Mouse (Mus musculus) neural tube, embryonic 13.5 days (tissue): ENCODE results near the gene Pdcl2. TPM values are rescaled to one million over a fixed set of nuclear protein-coding genes. Genes with fewer than 3 reads are reported as not detected.
A peak's percentile ranks its signal among the peaks of the same experiment; 100 is the strongest.

ENCODE experiments used
- ATAC-seq: fragments of 200-750 bp; cut with Nextera tagmentation; 2 replicates; pipeline ENCODE4 v1.8.0; 2017; ENCODE audit warnings: low read depth, mild to moderate bottlenecking, moderate TSS enrichment, moderate library complexity
- H3K27ac ChIP-seq: fragments of 300-500 bp; sonication (generic); replicated peaks from 2 replicates; pipeline ENCODE4 v1.5.1; 2015; ENCODE audit warnings: moderate library complexity, mild to moderate bottlenecking, inconsistent platforms
- H3K27me3 ChIP-seq: fragments of 300-500 bp; sonication (generic); 2 replicates; pipeline ENCODE4 v1.6.1; 2015; ENCODE audit warnings: mild to moderate bottlenecking, inconsistent platforms
- H3K36me3 ChIP-seq: fragments of 300-500 bp; sonication (generic); 2 replicates; pipeline ENCODE4 v1.6.1; 2015; ENCODE audit warnings: mild to moderate bottlenecking, inconsistent platforms
- H3K4me1 ChIP-seq: fragments of 300-500 bp; sonication (generic); replicated peaks from 2 replicates; pipeline ENCODE4 v1.6.1; 2015; ENCODE audit warnings: inconsistent platforms
- H3K4me2 ChIP-seq: fragments of 300-500 bp; sonication (generic); 2 replicates; pipeline ENCODE4 v1.6.1; 2015; ENCODE audit warnings: inconsistent platforms, mild to moderate bottlenecking, moderate library complexity
- H3K4me3 ChIP-seq: fragments of 300-500 bp; sonication (generic); 2 replicates; pipeline ENCODE4 v1.5.1; 2015; ENCODE audit warnings: mild to moderate bottlenecking, inconsistent platforms
- H3K9ac ChIP-seq: fragments of 300-500 bp; sonication (generic); 2 replicates; pipeline ENCODE4 v1.6.1; 2015; ENCODE audit warnings: moderate library complexity, mild to moderate bottlenecking, inconsistent platforms
- H3K9me3 ChIP-seq: fragments of 300-500 bp; sonication (generic); 2 replicates; pipeline ENCODE4 v1.6.1; 2016; ENCODE audit warnings: inconsistent platforms
- WGBS: fragments of 180-500 bp; shearing (Covaris S2); methylation state at CpG from one replicate; pipeline ENCODE4 v1.1.7; 2015; 5-methylcytosine and 5-hydroxymethylcytosine counted together
- polyA plus RNA-seq: library from polyadenylated mRNA; unstranded; fragments of >200 nt; fragmentation: Nextera tagmentation; extraction: Ambion mirVana; gene quantifications from 2 replicates; pipeline ENCODE4 v1.2.1, GENCODE M21; 2015

Gene Pdcl2
- polyA plus RNA-seq, result not detected in 2 replicates

DNA sequence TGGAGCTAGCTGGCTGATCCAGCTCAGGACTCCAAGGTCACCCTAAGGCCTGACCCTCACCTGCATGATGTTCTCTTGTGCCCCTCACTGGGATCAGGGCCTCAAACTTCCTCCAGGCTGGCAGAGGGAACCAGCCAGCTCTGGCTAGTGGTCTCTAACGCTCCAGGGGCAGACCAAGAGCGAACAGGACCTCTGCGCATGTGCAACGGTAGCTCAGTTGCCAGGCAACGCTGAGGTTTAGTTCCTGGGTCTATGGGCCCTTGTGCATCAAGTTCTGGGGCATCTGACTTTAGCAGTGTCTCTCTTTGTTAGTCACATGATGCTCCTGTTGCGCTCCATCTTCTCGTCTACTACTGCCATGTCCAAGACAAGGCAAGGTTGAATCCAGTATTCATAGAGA is at the start of gene Pdcl2:
Gene Pdcl2 (minus strand): TSS at position 204 of the 400 bp plus-strand sequence.
- H3K27ac ChIP-seq, result no peak within 1 kb of the TSS
- no peak for ATAC-seq
- WGBS, result 89% methylated on average over 7 of the region's 7 CpGs

DNA sequence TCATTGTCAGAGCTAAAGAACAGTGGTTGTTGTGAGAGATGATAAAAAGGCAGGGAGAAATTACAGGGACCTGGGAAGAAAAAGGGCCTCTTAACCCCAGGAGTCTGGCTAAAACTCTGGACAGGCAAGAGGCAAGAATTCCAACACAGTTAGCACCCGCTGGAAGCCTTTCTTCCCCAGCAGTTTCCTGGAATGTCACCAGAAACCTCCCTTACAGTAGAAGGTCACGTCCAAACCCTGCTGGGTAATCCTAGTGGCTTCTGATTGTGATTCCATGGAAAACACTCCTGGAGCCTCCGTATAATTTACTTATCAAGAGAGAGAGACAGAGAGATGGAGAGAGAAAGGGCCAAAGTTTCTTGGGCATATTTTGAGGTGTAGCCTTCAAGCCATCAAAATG is 48.3 kb upstream of the Pdcl2 start:
- no peaks in the 10 kb centered on the region for H3K27me3 ChIP-seq
- H3K4me2 ChIP-seq, result no peak overlapping the region
- 51% methylated on average over 3 of the region's 3 CpGs for WGBS
- H3K36me3 ChIP-seq, result no peaks in the 10 kb centered on the region
- no peaks in the 10 kb centered on the region for H3K9me3 ChIP-seq
- no peak overlapping the region for H3K4me3 ChIP-seq
- no peaks in the 10 kb centered on the region for H3K4me1 ChIP-seq
- H3K27ac ChIP-seq, result no peak overlapping the region
- H3K9ac ChIP-seq, result no peak overlapping the region
- ATAC-seq, result no peak

More for the DNA sequence above, at the start of gene Pdcl2:
- no peaks in the 10 kb centered on the region for H3K36me3 ChIP-seq
- no peak within 1 kb of the TSS for H3K9ac ChIP-seq
- no peak within 1 kb of the TSS for H3K4me2 ChIP-seq
- H3K4me1 ChIP-seq, result no peaks in the 10 kb centered on the region
- H3K4me3 ChIP-seq, result no peak within 1 kb of the TSS
- no peaks in the 10 kb centered on the region for H3K27me3 ChIP-seq
- H3K9me3 ChIP-seq, result no peaks in the 10 kb centered on the region

DNA sequence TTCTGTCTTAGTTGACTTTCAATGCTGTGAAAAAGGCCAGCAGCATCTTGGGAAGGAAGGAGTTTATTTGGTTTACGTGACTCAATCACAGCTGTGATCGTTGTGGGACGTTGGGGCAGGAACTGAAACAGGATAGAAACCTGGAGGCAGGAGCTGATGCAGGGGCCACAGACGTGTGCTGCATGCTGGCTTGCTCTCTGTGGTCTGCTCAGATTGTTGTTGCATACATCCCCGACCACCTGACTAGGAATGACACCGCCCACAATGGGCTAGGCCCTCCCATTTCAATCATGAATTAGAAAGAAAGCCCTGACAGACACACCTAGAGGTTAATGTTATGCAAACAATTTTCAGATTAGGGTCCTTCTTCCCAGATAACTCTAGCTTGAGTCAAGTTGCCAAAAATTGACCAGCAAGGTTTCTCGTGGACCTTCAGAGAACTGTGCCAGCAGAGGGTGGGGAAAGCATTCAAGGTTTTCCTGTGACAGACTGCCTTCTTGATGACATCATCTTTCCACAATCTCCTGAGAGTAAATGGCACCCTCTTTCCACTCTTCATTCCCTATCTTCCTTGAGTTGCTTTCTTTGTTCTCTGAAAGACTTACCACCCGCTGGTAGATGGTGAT is 38.4 kb upstream of the Pdcl2 start:
- H3K9me3 ChIP-seq, result no peaks in the 10 kb centered on the region
- H3K4me1 ChIP-seq, result no peaks in the 10 kb centered on the region
- H3K27ac ChIP-seq, result no peak overlapping the region
- H3K4me3 ChIP-seq, result no peak overlapping the region
- H3K36me3 ChIP-seq, result no peaks in the 10 kb centered on the region
- ATAC-seq, result no peak
- H3K9ac ChIP-seq, result no peak overlapping the region
- no peak overlapping the region for H3K4me2 ChIP-seq
- 84% methylated on average over 8 of the region's 8 CpGs for WGBS
- peaks cover 3% of the 10 kb centered on the region for H3K27me3 ChIP-seq

DNA sequence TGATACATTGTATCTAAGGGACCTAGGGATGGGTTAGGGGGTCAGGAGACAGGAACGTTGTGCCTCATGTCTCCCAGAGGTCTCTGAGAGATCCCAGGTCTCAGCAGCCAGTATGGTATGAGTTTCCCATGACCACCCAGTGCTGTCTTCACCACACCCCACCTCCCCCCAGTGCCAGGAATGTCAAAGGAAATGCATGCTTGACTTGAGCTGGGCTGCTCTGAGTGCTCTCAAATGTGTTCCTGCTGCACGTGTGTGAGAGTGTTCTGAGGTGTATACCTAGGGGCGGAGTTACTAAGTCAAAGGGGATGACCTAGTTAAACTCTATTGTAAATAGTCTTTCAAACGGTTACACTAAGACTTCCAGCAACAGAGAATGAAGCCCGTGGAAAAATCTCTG is 34.5 kb upstream of the Pdcl2 start:
- no peak overlapping the region for H3K27ac ChIP-seq
- peaks cover 12% of the 10 kb centered on the region for H3K4me1 ChIP-seq
- WGBS, result 36% methylated on average over 5 of the region's 5 CpGs
- no peaks in the 10 kb centered on the region for H3K36me3 ChIP-seq
- no peak overlapping the region for H3K9ac ChIP-seq
- no peak overlapping the region for H3K4me3 ChIP-seq
- peaks cover 29% of the 10 kb centered on the region for H3K27me3 ChIP-seq
- no peak overlapping the region for H3K4me2 ChIP-seq
- ATAC-seq, result no peak
- H3K9me3 ChIP-seq, result no peaks in the 10 kb centered on the region

DNA sequence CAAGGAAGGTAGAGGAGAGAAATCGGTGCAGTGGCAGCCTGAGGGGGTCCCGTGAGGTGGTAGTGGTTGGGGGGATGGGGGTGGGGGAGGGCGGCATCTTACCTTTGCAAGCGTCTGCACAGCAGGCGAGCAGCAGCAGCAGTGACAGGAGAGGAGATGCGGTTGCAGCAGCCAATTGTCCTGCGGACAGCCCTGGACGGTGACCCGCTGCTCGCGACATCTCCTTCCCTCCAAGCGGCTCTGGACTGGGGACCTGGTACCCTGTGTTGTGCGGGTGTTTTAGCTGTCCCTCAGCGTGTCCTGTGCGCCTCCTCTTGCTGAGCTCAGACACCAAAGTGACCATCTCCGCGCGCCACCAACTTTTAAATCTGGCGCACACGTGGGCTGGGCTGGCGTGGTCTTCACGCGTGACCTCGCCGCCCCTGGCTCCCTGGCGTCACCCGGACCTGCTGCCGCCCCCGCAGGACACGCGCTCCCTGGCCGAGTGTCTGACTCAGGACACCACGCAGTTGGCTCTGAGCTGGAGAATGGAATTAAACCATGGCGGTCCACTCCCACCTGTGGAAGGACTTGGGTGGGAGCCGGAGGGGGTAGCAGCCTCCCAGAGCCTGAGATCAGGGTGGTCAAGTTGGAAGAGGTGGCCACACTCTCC is 32.6 kb upstream of the Pdcl2 start, which contains the start of gene Nmu:
Gene Nmu (minus strand): TSS at position 336 of the 652 bp plus-strand sequence.
- Histone ChIP-seq H3K36me3 (no peaks in the 10 kb centered on the region), H3K4me1 (peaks cover 12% of the 10 kb centered on the region), H3K4me2 (peak within 1 kb of the TSS; percentile 67), H3K9ac (peak within 1 kb of the TSS; percentile 27; the same call in 1 of the 2 replicates), H3K4me3 (peak within 1 kb of the TSS; percentile 34), H3K27ac (no peak within 1 kb of the TSS), H3K27me3 (peaks cover 29% of the 10 kb centered on the region), H3K9me3 (no peaks in the 10 kb centered on the region)
- 5% methylated on average over 34 of the region's 35 CpGs for WGBS
- peak; percentile 40; the same call in 1 of the 2 replicates for ATAC-seq

DNA sequence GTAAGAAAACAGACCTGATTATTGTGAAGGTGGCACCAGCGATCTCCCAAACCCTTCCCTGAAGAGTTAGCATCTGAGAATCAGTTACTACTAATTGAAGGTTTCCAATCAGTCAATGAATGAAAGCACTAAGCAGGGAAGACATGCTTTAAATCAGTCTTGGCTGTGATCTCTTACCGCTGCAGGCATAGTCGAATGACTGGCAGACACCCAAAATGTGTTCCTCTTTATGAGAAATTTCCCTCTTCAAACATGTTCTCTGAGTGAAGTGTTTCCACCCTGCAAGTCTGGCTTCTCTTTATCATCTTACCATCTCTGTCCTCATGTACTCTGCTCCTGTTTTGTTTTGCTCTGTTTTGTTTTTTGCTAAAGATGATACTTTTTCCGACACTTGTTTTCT is 29.8 kb upstream of the Pdcl2 start:
- Histone ChIP-seq H3K4me2 (no peak overlapping the region), H3K36me3 (no peaks in the 10 kb centered on the region), H3K4me3 (no peak overlapping the region), H3K9ac (no peak overlapping the region), H3K9me3 (no peaks in the 10 kb centered on the region), H3K27ac (no peak overlapping the region), H3K4me1 (peaks cover 12% of the 10 kb centered on the region), H3K27me3 (peaks cover 29% of the 10 kb centered on the region)
- no peak for ATAC-seq
- WGBS, result 84% methylated on average over 4 of the region's 4 CpGs

DNA sequence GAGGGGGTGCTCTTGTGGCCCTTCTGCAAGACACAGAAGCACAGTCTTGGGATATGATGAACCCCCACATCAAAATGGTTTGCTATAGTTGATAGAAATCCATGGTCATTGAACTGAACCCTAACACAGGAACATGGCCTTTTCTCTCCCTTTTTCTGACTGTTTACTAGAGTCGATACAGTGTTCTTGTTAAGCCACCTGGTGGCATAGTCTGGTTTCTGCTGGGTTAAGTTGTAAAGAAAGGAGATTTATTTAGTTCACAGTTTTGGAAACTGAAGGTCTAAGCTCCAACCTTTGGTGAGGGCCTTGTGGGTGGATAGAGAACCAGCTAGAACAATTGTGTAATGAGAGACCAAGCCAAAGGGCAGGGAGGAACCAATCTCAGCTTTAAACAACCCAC is 29.1 kb upstream of the Pdcl2 start:
- Histone ChIP-seq H3K9me3 (no peaks in the 10 kb centered on the region), H3K4me3 (no peak overlapping the region), H3K36me3 (no peaks in the 10 kb centered on the region), H3K4me1 (peaks cover 12% of the 10 kb centered on the region), H3K4me2 (no peak overlapping the region), H3K27me3 (peaks cover 29% of the 10 kb centered on the region), H3K27ac (no peak overlapping the region), H3K9ac (no peak overlapping the region)
- 69% methylated on average over 1 of the region's 1 CpGs for WGBS
- ATAC-seq, result no peak

DNA sequence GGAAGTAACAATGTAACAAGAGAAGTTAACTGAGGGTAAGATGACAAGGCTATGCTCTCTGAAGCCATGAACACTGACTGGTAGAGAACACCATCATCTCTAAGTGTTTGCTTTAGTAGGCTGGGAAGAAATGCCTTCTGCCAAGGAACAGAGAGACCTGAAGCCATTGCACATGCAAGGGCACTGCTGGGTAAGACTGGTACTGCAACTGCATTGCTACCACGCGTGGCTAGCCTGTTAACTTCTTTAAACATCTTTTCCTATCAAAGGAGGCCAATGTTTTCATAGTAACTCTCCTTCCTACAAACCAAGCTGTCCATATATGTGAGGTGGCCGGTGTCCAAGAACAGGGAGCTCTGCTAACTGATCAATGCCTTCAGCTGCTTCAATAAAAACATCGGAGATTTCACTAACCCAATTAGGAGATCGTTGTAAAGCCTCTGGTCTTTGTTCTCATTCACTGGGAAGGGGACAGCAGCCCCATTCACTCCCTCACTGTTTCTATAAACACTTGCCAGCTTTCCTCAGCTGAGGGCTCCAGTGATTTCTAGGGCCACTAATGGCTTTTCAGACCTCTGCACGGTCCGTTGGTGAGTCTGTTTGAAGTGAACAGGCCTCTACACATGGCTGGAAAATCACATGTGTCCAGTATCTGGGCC is 21.1 kb upstream of the Pdcl2 start:
- Histone ChIP-seq H3K9ac (no peak overlapping the region), H3K4me3 (no peak overlapping the region), H3K4me2 (no peak overlapping the region), H3K36me3 (no peaks in the 10 kb centered on the region), H3K4me1 (no peaks in the 10 kb centered on the region), H3K27me3 (no peaks in the 10 kb centered on the region), H3K27ac (no peak overlapping the region), H3K9me3 (no peaks in the 10 kb centered on the region)
- ATAC-seq, result 0 out of 2 replicates have a peak, but pooled peaks have one; percentile 43
- WGBS, result 26% methylated on average over 7 of the region's 7 CpGs

DNA sequence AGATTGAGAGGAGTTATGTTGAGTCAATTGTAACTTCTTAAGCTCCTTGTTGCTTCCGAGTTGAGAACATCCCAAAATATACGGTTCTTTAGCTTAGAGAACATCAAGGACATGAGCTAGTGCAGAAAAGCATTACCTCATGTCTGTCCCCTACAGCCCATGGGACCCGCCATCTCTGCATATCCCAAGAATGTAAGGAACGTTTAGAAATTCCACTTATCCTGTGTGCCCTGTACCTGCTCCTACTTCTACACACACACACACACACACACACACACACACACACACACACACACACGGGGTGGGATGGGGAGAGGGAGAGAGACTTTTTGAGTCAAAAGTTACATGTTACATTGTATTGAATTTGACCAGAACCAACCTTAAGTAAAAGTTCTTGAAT is 20.6 kb upstream of the Pdcl2 start:
- H3K27ac ChIP-seq, result no peak overlapping the region
- no peaks in the 10 kb centered on the region for H3K27me3 ChIP-seq
- H3K4me1 ChIP-seq, result no peaks in the 10 kb centered on the region
- no peaks in the 10 kb centered on the region for H3K36me3 ChIP-seq
- H3K4me3 ChIP-seq, result no peak overlapping the region
- WGBS, result 89% methylated on average over 5 of the region's 5 CpGs
- no peak for ATAC-seq
- no peaks in the 10 kb centered on the region for H3K9me3 ChIP-seq
- no peak overlapping the region for H3K9ac ChIP-seq
- no peak overlapping the region for H3K4me2 ChIP-seq

DNA sequence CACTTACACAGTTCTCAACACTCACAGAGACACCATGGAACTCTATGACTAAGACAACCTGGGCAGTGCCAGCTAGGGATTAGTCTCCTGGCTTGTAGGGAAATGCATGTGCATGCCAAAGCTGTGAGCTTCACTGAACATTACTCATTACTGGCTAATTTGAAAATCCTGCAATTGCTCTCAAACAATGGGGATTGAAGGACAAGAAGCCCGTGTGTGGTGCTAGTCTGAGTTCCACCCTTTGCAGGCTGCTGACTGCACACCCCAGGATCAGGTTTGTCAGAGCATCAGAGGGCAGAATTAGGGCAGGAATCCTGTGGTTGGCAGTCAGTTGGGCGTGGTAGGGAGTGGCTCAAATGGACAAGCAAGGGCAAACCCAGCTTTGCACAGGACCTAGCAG is 15.2 kb upstream of the Pdcl2 start:
- 67% methylated on average over 2 of the region's 2 CpGs for WGBS
- H3K4me1 ChIP-seq, result no peaks in the 10 kb centered on the region

DNA sequence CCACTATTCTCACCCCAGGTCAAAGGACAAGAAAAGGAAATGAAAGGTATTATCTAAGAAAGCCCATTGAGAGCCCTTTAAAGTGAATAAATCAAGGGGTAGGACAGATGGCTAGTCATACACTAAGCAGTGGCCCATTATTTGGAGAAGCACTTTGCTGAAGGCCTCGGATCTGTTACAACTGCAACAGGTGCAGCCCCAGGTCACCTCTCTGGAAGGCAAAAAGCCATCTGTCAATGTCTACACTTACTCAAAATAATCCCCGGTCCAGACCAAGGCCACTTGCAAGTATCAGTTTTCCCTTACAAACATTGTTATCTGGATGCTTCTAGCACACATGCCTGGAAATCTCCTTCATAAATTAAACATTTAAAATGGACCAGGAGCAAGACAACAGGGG is 10.0 kb upstream of the Pdcl2 start:
- no peak overlapping the region for H3K9ac ChIP-seq
- H3K27ac ChIP-seq, result no peak overlapping the region
- no peak overlapping the region for H3K4me3 ChIP-seq
- WGBS, result 72% methylated on average over 2 of the region's 2 CpGs
- no peak for ATAC-seq
- no peaks in the 10 kb centered on the region for H3K36me3 ChIP-seq
- no peaks in the 10 kb centered on the region for H3K27me3 ChIP-seq
- H3K4me1 ChIP-seq, result no peaks in the 10 kb centered on the region
- H3K9me3 ChIP-seq, result no peaks in the 10 kb centered on the region
- H3K4me2 ChIP-seq, result no peak overlapping the region

More for the DNA sequence above, 15.2 kb upstream of the Pdcl2 start:
- Histone ChIP-seq H3K9ac (no peak overlapping the region), H3K9me3 (no peaks in the 10 kb centered on the region), H3K27me3 (no peaks in the 10 kb centered on the region), H3K4me2 (no peak overlapping the region), H3K27ac (no peak overlapping the region), H3K4me3 (no peak overlapping the region), H3K36me3 (no peaks in the 10 kb centered on the region)
- ATAC-seq, result no peak

DNA sequence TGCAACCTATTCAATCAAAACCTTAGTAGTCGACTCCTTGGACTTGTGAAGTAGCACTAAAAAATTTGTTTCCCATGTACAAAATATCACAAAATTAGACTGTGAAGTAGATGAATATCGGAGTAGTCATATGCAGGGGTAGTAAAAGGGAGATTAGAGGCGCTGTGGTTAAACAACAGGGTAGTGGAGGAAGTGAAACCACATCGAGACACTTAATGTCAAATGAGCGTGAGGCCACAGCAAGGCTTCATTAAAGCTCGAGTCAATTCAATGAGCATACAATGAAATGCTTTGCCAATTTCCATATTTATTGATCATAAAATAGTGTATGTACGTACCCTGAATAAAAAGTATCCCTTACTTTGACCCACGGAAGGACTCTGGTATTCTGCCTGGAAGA is 6.1 kb upstream of the Pdcl2 start:
- no peak overlapping the region for H3K4me3 ChIP-seq
- 82% methylated on average over 8 of the region's 8 CpGs for WGBS

More for the DNA sequence above, 6.1 kb upstream of the Pdcl2 start:
- no peak for ATAC-seq
- no peaks in the 10 kb centered on the region for H3K4me1 ChIP-seq
- H3K4me2 ChIP-seq, result no peak overlapping the region
- H3K36me3 ChIP-seq, result no peaks in the 10 kb centered on the region
- no peaks in the 10 kb centered on the region for H3K9me3 ChIP-seq
- H3K27me3 ChIP-seq, result no peaks in the 10 kb centered on the region
- no peak overlapping the region for H3K9ac ChIP-seq
- no peak overlapping the region for H3K27ac ChIP-seq
